Mouse (Mus musculus) limb, embryonic 11.5 days (tissue): Measurements from ENCODE around the gene Nr4a3. TPM values are rescaled to one million over a fixed set of nuclear protein-coding genes. Genes with fewer than 3 reads are reported as not detected.

ENCODE experiments used
- ATAC-seq: fragments of 200-750 bp; cut with Nextera tagmentation; 2 replicates; pipeline ENCODE4 v1.8.0; 2017; ENCODE audit warnings: low read depth; ENCODE audit not compliant: insufficient number of reproducible peaks, low FRiP score, low TSS enrichment
- DNase-seq: peaks from one replicate; pipeline ENCODE4 v3.0.0-alpha.2; 2015; ENCODE audit warnings: low spot score
- H3K27ac ChIP-seq: fragments of 300-500 bp; sonication (generic); replicated peaks from 2 replicates; pipeline ENCODE4 v1.5.1; 2014; ENCODE audit warnings: low read depth, mild to moderate bottlenecking, low read length
- H3K27me3 ChIP-seq: fragments of 300-500 bp; sonication (generic); 2 replicates; pipeline ENCODE4 v1.6.1; 2014; ENCODE audit warnings: mild to moderate bottlenecking, low read length, mixed read lengths; ENCODE audit not compliant: control insufficient read depth, insufficient read depth
- H3K36me3 ChIP-seq: fragments of 300-500 bp; sonication (generic); 2 replicates; pipeline ENCODE4 v1.6.1; 2014; ENCODE audit warnings: mild to moderate bottlenecking, low read length, moderate library complexity, mixed read lengths; ENCODE audit not compliant: control insufficient read depth, insufficient read depth
- H3K4me1 ChIP-seq: fragments of 300-500 bp; sonication (generic); 2 replicates; pipeline ENCODE4 v1.6.1; 2014; ENCODE audit warnings: low read length, mixed read lengths; ENCODE audit not compliant: control insufficient read depth, insufficient read depth
- H3K4me2 ChIP-seq: fragments of 300-500 bp; sonication (generic); 2 replicates; pipeline ENCODE4 v1.6.1; 2014; ENCODE audit warnings: low read depth, mild to moderate bottlenecking, moderate library complexity; ENCODE audit not compliant: severe bottlenecking
- H3K4me3 ChIP-seq: fragments of 300-500 bp; sonication (generic); 2 replicates; pipeline ENCODE4 v1.5.1; 2014; ENCODE audit warnings: low read depth, low read length
- H3K9ac ChIP-seq: fragments of 300-500 bp; sonication (generic); 2 replicates; pipeline ENCODE4 v1.6.1; 2014; ENCODE audit warnings: mild to moderate bottlenecking, low read length
- H3K9me3 ChIP-seq: fragments of 300-500 bp; sonication (generic); 2 replicates; pipeline ENCODE4 v1.6.1; 2016; ENCODE audit warnings: low read length; ENCODE audit not compliant: control insufficient read depth
- WGBS: fragments of 180-500 bp; shearing (Covaris S2); extraction: QIAGEN DNeasy Blood & Tissue Kit; methylation state at CpG from one replicate; pipeline ENCODE4 v1.1.7; 2014; 5-methylcytosine and 5-hydroxymethylcytosine counted together
- polyA plus RNA-seq: library from polyadenylated mRNA; unstranded; fragments of >200 nt; fragmentation: Nextera tagmentation; extraction: Ambion mirVana; gene quantifications from 2 replicates; pipeline ENCODE4 v1.2.1, GENCODE M21; 2014

Nr4a3 gene
- polyA plus RNA-seq, 1 experiment from 2014 or later: 0.17 TPM

DNA sequence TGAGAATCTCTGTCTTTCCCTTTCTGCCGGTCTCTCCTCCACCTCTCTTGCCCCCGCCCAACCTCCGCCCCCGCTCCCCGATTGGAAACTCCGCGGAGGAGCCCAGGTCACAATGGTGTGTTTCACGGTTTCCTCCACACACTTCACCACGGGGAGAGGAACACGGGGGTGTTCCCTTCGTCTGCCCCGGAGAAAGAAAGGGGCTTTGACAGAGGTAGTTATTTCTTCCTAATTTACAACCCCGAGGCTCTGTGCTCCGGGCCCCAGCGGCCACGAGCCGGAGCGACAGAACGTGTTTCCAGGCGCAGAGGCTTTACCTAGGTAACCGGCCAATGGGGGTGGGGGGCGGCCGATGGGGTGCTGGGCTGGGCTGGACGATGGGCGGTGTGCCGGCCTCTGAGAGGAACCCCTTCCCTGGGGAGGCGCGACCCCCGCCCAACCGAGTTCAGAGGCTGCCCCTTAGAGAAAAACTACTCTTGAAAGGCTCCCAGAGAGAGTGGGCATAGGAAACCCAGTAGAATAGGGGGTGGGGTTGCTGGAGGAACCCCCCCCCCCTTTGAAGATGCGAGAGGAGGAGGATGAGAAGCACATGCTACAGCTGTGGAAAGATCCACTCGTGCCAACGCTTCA, 2.3 kb downstream of the Nr4a3 start:
- peaks cover 27% of the 10 kb centered on the region; the same call in 1 of the 2 replicates for H3K4me1 ChIP-seq
- H3K27me3 ChIP-seq: peaks cover 64% of the 10 kb centered on the region
- no peak overlapping the region; the same call in 1 of the 2 replicates for H3K9ac ChIP-seq
- no peak for ATAC-seq
- H3K4me3 ChIP-seq: peak overlapping the region; percentile 61
- H3K4me2 ChIP-seq: peak overlapping the region; percentile 99
- H3K27ac ChIP-seq: no peak overlapping the region
- H3K9me3 ChIP-seq: no peaks in the 10 kb centered on the region
- peak; percentile 68 for DNase-seq
- no peaks in the 10 kb centered on the region for H3K36me3 ChIP-seq
- WGBS: under 1% methylated on average over 33 of the region's 33 CpGs

DNA sequence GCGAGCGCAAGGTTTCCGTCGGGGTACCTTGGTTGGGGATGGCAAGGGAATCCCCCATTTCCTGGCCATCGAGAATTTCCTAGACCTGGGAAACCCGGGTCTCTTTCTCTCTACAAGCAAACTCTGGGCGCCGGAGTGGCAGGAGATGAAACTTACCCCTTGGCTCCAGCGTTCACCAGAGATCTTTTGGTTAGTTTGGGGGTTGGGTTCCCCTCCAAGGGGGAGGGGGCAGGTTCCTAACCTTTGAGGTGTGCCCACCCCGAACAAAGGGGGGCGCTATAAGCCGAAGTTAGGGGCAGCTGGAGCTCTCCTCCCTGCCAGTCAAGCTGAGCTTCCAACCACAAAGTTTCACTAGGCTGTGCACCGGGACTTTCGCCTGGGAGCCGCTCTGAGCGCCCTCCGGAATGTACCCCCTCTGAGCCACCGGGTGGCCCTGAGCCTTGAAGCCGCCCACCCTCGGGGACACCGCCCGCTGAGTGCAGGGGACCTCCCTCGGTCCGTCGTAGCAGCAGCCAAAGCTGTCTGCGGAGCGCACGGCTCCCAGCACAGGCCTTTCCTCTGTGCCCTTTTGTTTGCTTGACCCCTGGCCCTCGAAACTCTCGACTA, 2.9 kb downstream of the Nr4a3 start:
- under 1% methylated on average over 30 of the region's 30 CpGs for WGBS
- Histone ChIP-seq H3K4me2 (peak overlapping the region; percentile 99), H3K4me3 (peak overlapping the region; percentile 61), H3K36me3 (no peaks in the 10 kb centered on the region), H3K27me3 (peaks cover 70% of the 10 kb centered on the region), H3K9me3 (no peaks in the 10 kb centered on the region), H3K27ac (no peak overlapping the region), H3K9ac (no peak overlapping the region), H3K4me1 (peaks cover 27% of the 10 kb centered on the region; the same call in 1 of the 2 replicates)
- DNase-seq (peak; percentile 66), ATAC-seq (no peak)

- peak overlapping the region; percentile 16; the same call in 1 of the 2 replicates for H3K4me3 ChIP-seq
- no peak overlapping the region for H3K27ac ChIP-seq
- H3K4me2 ChIP-seq: peak overlapping the region; percentile 99; the same call in 1 of the 2 replicates
- H3K27me3 ChIP-seq: peaks cover 78% of the 10 kb centered on the region
- peak; percentile 59 for DNase-seq
- no peak for ATAC-seq
- H3K9ac ChIP-seq: no peak overlapping the region
- H3K36me3 ChIP-seq: no peaks in the 10 kb centered on the region
- 1% methylated on average over 35 of the region's 35 CpGs for WGBS
- peaks cover 27% of the 10 kb centered on the region; the same call in 1 of the 2 replicates for H3K4me1 ChIP-seq
- H3K9me3 ChIP-seq: no peaks in the 10 kb centered on the region
These were observed 3.7 kb downstream of the Nr4a3 start for GRCm38 (mm10) chr4:48048456-48049315.

DNA sequence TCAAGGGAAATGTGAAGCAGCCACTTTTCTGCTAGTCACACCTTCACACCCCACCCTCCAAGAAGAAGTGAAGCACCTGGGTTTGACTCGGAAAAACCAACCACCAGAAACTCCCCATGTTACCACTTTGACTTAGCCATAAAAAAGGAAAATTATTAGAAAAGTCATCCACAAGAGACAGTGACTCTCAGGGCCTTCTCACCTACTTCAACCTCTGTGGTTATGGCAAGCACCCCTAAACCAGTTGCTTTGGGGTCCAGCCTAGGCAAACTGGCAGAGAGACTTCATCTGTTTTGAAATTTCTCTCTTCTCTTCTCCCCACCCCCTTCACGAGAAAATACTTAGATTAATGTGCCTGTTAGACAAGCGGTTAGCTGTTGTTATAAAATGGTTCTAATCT, 5.1 kb downstream of the Nr4a3 start:
- Histone ChIP-seq H3K27ac (no peak overlapping the region), H3K4me3 (no peak overlapping the region), H3K9me3 (no peaks in the 10 kb centered on the region), H3K4me2 (no peak overlapping the region), H3K4me1 (peaks cover 23% of the 10 kb centered on the region; the same call in 1 of the 2 replicates), H3K36me3 (no peaks in the 10 kb centered on the region), H3K27me3 (peaks cover 80% of the 10 kb centered on the region), H3K9ac (no peak overlapping the region)
- no peak for ATAC-seq
- WGBS: 33% methylated on average over 3 of the region's 3 CpGs
- DNase-seq: no peak

- Histone ChIP-seq H3K27me3 (peaks cover 79% of the 10 kb centered on the region), H3K4me2 (no peak overlapping the region), H3K9ac (no peak overlapping the region), H3K36me3 (no peaks in the 10 kb centered on the region), H3K4me1 (peaks cover 23% of the 10 kb centered on the region; the same call in 1 of the 2 replicates), H3K4me3 (no peak overlapping the region), H3K27ac (no peak overlapping the region), H3K9me3 (no peaks in the 10 kb centered on the region)
- ATAC-seq: no peak
- DNase-seq: no peak
- WGBS: 24% methylated on average over 5 of the region's 5 CpGs
These were observed 5.5 kb downstream of the Nr4a3 start for GRCm38 (mm10) chr4:48050442-48050841.

- ATAC-seq (no peak), DNase-seq (peak; percentile 37)
- H3K4me1 ChIP-seq: peaks cover 23% of the 10 kb centered on the region; the same call in 1 of the 2 replicates
- H3K9me3 ChIP-seq: no peaks in the 10 kb centered on the region
- peaks cover 72% of the 10 kb centered on the region for H3K27me3 ChIP-seq
- 5% methylated on average over 19 of the region's 19 CpGs for WGBS
- no peak overlapping the region for H3K9ac ChIP-seq
- no peak overlapping the region for H3K27ac ChIP-seq
- H3K4me2 ChIP-seq: peak overlapping the region; percentile 76
- H3K36me3 ChIP-seq: no peaks in the 10 kb centered on the region
- H3K4me3 ChIP-seq: peak overlapping the region; percentile 34
These were observed 6.2 kb downstream of the Nr4a3 start for GRCm38 (mm10) chr4:48051086-48051673.

DNA sequence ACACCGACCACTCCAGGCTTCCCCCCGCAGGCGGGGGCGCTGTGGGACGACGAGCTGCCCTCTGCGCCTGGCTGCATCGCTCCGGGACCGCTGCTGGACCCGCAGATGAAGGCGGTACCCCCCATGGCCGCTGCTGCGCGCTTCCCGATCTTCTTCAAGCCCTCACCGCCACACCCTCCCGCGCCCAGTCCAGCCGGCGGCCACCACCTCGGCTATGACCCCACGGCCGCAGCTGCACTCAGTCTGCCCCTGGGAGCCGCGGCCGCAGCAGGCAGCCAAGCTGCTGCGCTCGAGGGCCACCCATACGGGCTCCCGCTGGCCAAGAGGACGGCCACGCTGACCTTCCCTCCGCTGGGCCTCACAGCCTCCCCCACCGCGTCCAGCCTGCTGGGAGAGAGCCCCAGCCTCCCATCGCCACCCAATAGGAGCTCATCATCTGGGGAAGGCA, 6.7 kb downstream of the Nr4a3 start:
- Histone ChIP-seq H3K36me3 (no peaks in the 10 kb centered on the region), H3K27ac (no peak overlapping the region), H3K27me3 (peaks cover 66% of the 10 kb centered on the region), H3K4me3 (peak overlapping the region; percentile 34), H3K4me2 (peak overlapping the region; percentile 76), H3K9ac (0 out of 2 replicates have a peak overlapping the region, but pooled peaks have one; percentile 34), H3K4me1 (peaks cover 20% of the 10 kb centered on the region; the same call in 1 of the 2 replicates), H3K9me3 (no peaks in the 10 kb centered on the region)
- WGBS: under 1% methylated on average over 37 of the region's 37 CpGs
- no peak for ATAC-seq
- peak; percentile 45 for DNase-seq

DNA sequence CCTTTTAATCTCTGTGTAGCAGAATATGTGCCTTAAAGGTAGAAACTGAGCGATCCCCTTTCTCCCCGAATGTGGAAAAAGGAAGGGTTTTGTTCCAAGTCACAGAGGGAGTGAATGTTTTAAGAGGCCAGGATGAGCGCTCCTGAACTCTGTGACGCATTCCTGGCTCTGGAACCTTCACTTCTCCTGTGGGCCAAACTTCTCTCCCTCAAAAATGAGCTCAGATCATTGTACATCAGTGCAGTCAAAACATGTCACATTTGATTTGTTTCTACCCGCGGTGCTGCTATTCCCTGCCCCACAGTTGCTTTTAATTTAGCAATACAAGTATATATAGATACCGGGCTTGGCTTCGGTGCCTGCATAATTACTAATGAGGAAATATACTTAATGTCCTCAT, 16.8 kb downstream of the Nr4a3 start:
- Histone ChIP-seq H3K27me3 (no peaks in the 10 kb centered on the region), H3K27ac (no peak overlapping the region), H3K36me3 (no peaks in the 10 kb centered on the region), H3K9ac (no peak overlapping the region), H3K9me3 (no peaks in the 10 kb centered on the region), H3K4me2 (no peak overlapping the region), H3K4me1 (no peaks in the 10 kb centered on the region), H3K4me3 (no peak overlapping the region)
- DNase-seq (no peak), ATAC-seq (no peak)
- 60% methylated on average over 8 of the region's 8 CpGs for WGBS
